Mouse (Mus musculus) ES-Bruce4 (cell line): ENCODE results near the gene Tmem190. TPM values are rescaled to one million over a fixed set of nuclear protein-coding genes. Genes with fewer than 3 reads are reported as not detected.

Source experiments
- H3K27ac ChIP-seq: 2 replicates; pipeline ENCODE4 v1.5.1; 2012; ENCODE audit warnings: low read length, inconsistent platforms; ENCODE audit not compliant: insufficient read depth
- H3K27me3 ChIP-seq: 2 replicates; pipeline ENCODE4 v1.6.1; 2012; ENCODE audit warnings: mild to moderate bottlenecking, low read length, inconsistent platforms; ENCODE audit not compliant: control insufficient read depth, poor library complexity, insufficient read depth, severe bottlenecking
- H3K36me3 ChIP-seq: 2 replicates; pipeline ENCODE4 v1.6.1; 2012; ENCODE audit warnings: inconsistent platforms, mild to moderate bottlenecking, low read length, moderate library complexity; ENCODE audit not compliant: control insufficient read depth, poor library complexity, insufficient read depth, severe bottlenecking
- H3K4me1 ChIP-seq: one replicate; pipeline ENCODE4 v1.8.1; 2011; ENCODE audit warnings: low read length; ENCODE audit not compliant: control insufficient read depth, insufficient read depth
- H3K4me3 ChIP-seq: 2 replicates; pipeline ENCODE4 v1.5.1; 2011; ENCODE audit warnings: low read depth, mild to moderate bottlenecking, low read length
- H3K9ac ChIP-seq: 2 replicates; pipeline ENCODE4 v1.6.1; 2012; ENCODE audit warnings: low read depth, mild to moderate bottlenecking, inconsistent platforms; ENCODE audit not compliant: poor library complexity, severe bottlenecking
- H3K9me3 ChIP-seq: replicated peaks from 2 replicates; pipeline ENCODE4 v1.6.1; 2012; ENCODE audit warnings: mild to moderate bottlenecking, low read length, inconsistent platforms; ENCODE audit not compliant: control insufficient read depth, poor library complexity, insufficient read depth, severe bottlenecking
- CTCF ChIP-seq: IDR thresholded peaks from one replicate; pipeline ENCODE4 v1.8.1; 2011; ENCODE audit warnings: low read depth, low read length
- EP300 ChIP-seq: IDR thresholded peaks from 2 replicates; pipeline ENCODE4 v1.6.1; 2011; ENCODE audit warnings: low read depth, low read length; ENCODE audit not compliant: insufficient read depth
- POLR2A ChIP-seq: IDR thresholded peaks from one replicate; pipeline ENCODE4 v1.8.1; 2011; ENCODE audit warnings: low read length; ENCODE audit not compliant: insufficient read depth
- polyA plus RNA-seq: library from polyadenylated mRNA; stranded (reverse); fragments of >200 nt; gene quantifications from 2 replicates; pipeline ENCODE4 v1.2.4, GENCODE M21; 2011; ENCODE audit warnings: low read depth; ENCODE audit not compliant: missing spikeins, insufficient read depth, insufficient read length

Tmem190 gene
- polyA plus RNA-seq, 1 experiment = not detected

DNA sequence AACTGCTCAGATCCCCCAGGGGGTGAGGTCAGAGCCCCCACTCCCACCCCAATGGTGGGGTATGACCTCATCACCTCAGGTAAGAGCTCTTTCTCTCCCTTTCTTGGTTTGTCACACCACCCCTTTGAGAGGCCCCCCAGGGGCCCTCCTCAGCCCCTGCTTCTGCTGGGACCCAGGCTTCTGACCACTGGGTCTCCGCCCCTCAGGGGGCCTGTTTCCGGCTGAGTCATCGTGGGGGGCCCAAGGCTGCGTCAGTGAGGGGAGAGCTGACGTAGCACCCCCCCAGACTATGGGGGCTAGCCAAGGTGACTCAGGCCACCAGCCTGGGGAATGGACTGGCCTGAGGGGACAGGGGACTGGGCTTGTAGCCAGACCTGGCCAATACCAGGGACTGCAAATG lies 2.8 kb upstream of the Tmem190 start:
- Histone ChIP-seq H3K36me3 (no peaks in the 10 kb centered on the region), H3K4me1 (no peaks in the 10 kb centered on the region), H3K27ac (no peak overlapping the region), H3K9me3 (no peaks in the 10 kb centered on the region), H3K4me3 (no peak overlapping the region), H3K9ac (no peak overlapping the region), H3K27me3 (no peaks in the 10 kb centered on the region)
- TF ChIP-seq EP300 (no peak), POLR2A (no peak), CTCF (no peak)

DNA sequence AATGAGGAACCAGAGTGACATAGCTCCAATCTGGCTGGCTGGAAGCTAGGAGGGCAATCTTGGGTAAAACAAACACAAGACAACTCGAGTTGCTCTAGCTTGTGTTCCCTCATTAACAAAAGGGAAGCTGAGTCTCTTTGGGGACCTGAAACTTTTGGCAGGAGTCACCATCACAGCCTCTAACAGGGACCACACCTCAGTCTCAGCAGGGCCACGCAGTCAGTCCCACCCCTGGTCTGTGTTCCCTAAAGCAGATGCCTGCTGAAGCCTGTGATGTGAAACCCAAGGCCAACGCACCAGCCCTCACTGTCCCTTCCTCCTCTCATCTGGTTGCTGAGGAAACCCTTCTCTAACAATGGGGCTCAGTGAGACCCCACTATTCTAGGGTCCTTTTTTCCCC lies 607 bp upstream of the Tmem190 start:
- H3K36me3 ChIP-seq = no peaks in the 10 kb centered on the region
- TF ChIP-seq CTCF (no peak), POLR2A (no peak), EP300 (no peak)
- no peaks in the 10 kb centered on the region for H3K9me3 ChIP-seq
- H3K27ac ChIP-seq = no peak overlapping the region
- no peak overlapping the region for H3K4me3 ChIP-seq
- no peaks in the 10 kb centered on the region for H3K27me3 ChIP-seq
- H3K9ac ChIP-seq = no peak overlapping the region
- no peaks in the 10 kb centered on the region for H3K4me1 ChIP-seq

GRCm38 (mm10) chr7:4783667-4784268 lies 1.0 kb downstream of the Tmem190 start:
- no peak for TF ChIP-seq POLR2A
- no peak for TF ChIP-seq EP300
- no peak for TF ChIP-seq CTCF
- Histone ChIP-seq H3K27ac (no peak overlapping the region), H3K27me3 (no peaks in the 10 kb centered on the region), H3K4me3 (no peak overlapping the region), H3K36me3 (no peaks in the 10 kb centered on the region), H3K4me1 (no peaks in the 10 kb centered on the region), H3K9me3 (no peaks in the 10 kb centered on the region), H3K9ac (no peak overlapping the region)

DNA sequence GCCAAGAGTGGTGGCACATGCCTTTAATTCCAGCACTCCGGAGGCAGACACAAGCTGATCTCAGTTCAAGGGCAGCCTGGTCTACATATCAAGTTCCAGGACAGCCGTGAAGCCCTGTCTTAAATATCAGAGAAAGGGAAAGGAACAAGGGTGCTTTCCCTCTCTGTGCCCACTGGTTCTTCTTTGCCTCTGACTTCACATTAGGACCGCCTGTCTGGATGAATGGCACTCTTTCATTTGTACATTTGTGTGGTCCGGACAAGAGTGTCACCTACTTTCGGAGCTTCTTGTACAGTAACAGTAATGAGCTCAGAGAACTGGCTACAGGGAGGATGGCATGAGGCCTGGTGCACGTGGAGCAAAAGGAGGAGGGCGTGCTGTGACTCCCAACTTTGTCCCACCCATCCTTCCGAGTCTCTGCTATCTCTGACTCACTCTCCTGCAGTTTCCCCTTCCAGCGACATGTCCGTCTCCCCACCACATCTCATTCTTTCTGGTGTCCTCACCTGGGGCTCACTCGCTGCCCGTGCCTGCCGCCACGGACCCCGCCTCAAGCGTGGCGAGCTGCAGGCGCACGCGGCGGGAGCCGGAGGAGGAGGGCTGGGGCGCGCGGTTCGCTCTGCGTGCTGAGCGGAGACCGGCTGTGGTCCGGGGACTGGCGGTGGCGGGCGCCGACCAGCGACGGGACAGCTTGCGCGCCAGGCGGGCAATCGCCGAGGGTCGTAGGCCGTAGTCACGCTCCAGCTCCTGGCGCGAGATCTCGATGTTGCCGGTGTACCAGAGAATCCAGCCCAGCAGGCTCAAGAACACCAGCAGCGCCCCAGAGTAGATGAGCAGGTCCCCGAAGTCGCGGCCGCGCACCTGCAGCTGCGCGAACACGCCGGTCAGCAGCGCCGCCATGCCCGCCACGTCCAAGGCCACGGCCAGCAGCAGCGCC lies 6.0 kb downstream of the Tmem190 start:
- Histone ChIP-seq H3K27ac (peak overlapping the region; percentile 41), H3K4me3 (peak overlapping the region; percentile 90), H3K9me3 (no peaks in the 10 kb centered on the region), H3K4me1 (no peaks in the 10 kb centered on the region), H3K27me3 (no peaks in the 10 kb centered on the region), H3K9ac (peak overlapping the region; percentile 86), H3K36me3 (peaks cover 8% of the 10 kb centered on the region)
- TF ChIP-seq POLR2A = no peak
- TF ChIP-seq CTCF = no peak
- TF ChIP-seq EP300 = no peak

DNA sequence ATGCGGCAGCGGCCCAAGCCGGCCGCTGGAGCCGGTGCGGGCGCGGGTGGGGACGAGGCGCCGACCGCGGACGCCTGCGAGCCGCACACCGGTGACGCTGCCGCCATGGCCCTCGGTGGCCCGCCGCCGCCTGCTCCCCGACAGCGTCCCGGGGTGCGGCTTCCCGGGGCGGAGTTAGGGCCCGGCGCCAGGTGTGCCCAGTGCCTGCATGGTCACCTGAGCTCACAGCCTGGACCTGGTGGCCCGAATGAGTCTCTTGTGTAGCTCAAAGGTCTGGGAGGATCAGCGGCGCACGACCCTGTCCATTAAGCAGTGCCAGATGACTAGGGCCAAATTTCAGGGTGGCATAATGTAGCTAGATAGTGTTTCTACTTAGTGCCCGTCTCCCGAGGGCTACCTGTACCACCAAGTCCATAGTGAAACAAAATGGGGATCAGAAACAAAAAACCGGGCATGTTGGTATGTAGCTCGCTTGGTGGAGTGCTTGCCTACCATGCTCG lies 6.7 kb downstream of the Tmem190 start, which contains the start of gene Tmem238:
Gene Tmem238, minus strand, starts transcription at position 221 of the 500 bp plus-strand sequence.
- H3K4me1 ChIP-seq = no peaks in the 10 kb centered on the region
- H3K4me3 ChIP-seq = peak within 1 kb of the TSS; percentile 90
- peaks cover 15% of the 10 kb centered on the region for H3K36me3 ChIP-seq
- no peaks in the 10 kb centered on the region for H3K9me3 ChIP-seq
- peak within 1 kb of the TSS; percentile 41 for H3K27ac ChIP-seq
- TF ChIP-seq POLR2A (peak; percentile 23), CTCF (no peak)
- H3K9ac ChIP-seq = peak within 1 kb of the TSS; percentile 86
- H3K27me3 ChIP-seq = no peaks in the 10 kb centered on the region
